Mouse (Mus musculus) testis, adult 2 months (tissue): ENCODE data around the gene Srxn1. TPM values are rescaled to one million over a fixed set of nuclear protein-coding genes. Genes with fewer than 3 reads are reported as not detected.

ENCODE experiments used
- H3K27ac ChIP-seq: fragments of 200-500 bp; 2 replicates; pipeline ENCODE4 v1.5.1; 2012; ENCODE audit warnings: low read depth, low read length; ENCODE audit not compliant: control insufficient read depth, insufficient read depth
- H3K27me3 ChIP-seq: fragments of 200-500 bp; 2 replicates; pipeline ENCODE4 v1.6.1; 2012; ENCODE audit warnings: mild to moderate bottlenecking, low read length, moderate library complexity; ENCODE audit not compliant: control insufficient read depth, insufficient read depth
- H3K36me3 ChIP-seq: fragments of 200-500 bp; 2 replicates; pipeline ENCODE4 v1.6.1; 2012; ENCODE audit warnings: mild to moderate bottlenecking, low read length; ENCODE audit not compliant: control insufficient read depth, insufficient read depth
- H3K4me1 ChIP-seq: fragments of 200-500 bp; 2 replicates; pipeline ENCODE4 v1.6.1; 2012; ENCODE audit warnings: low read length; ENCODE audit not compliant: control insufficient read depth, insufficient read depth
- H3K4me3 ChIP-seq: fragments of 200-500 bp; 2 replicates; pipeline ENCODE4 v1.5.1; 2012; ENCODE audit warnings: low read depth, mild to moderate bottlenecking, low read length, moderate library complexity, mixed read lengths; ENCODE audit not compliant: control insufficient read depth
- CTCF ChIP-seq: fragments of 200-500 bp; IDR thresholded peaks from 2 replicates; pipeline ENCODE4 v1.5.1; 2012; ENCODE audit warnings: low read depth, mild to moderate bottlenecking, inconsistent platforms, low read length, moderate library complexity; ENCODE audit not compliant: control insufficient read depth, insufficient read depth, insufficient replicate concordance
- POLR2A ChIP-seq: fragments of 200-500 bp; IDR thresholded peaks from 2 replicates; pipeline ENCODE4 v1.6.1; 2012; ENCODE audit warnings: low read depth, mild to moderate bottlenecking, inconsistent platforms, low read length, moderate library complexity; ENCODE audit not compliant: control insufficient read depth
- polyA plus RNA-seq: library from polyadenylated mRNA; depleted of rRNA; stranded (reverse); fragments of >200 nt; gene quantifications from 2 replicates; pipeline ENCODE4 v1.2.3, GENCODE M21; 2012; rRNA removed

Gene Srxn1
- polyA plus RNA-seq, 1 experiment, result 131 TPM

GRCm38 (mm10) chr2:152149891-152150290 lies 44.6 kb downstream of the Srxn1 start:
- Histone ChIP-seq H3K27me3 (no peaks in the 10 kb centered on the region), H3K4me3 (no peak overlapping the region), H3K27ac (no peak overlapping the region), H3K4me1 (no peaks in the 10 kb centered on the region), H3K36me3 (no peaks in the 10 kb centered on the region)
- TF ChIP-seq POLR2A, result no peak
- no peak for TF ChIP-seq CTCF

GRCm38 (mm10) chr2:152150373-152150772 lies 45.1 kb downstream of the Srxn1 start:
- no peaks in the 10 kb centered on the region for H3K27me3 ChIP-seq
- TF ChIP-seq CTCF (no peak), POLR2A (no peak)
- H3K27ac ChIP-seq, result no peak overlapping the region
- no peaks in the 10 kb centered on the region for H3K36me3 ChIP-seq
- H3K4me1 ChIP-seq, result no peaks in the 10 kb centered on the region
- H3K4me3 ChIP-seq, result no peak overlapping the region

GRCm38 (mm10) chr2:152153361-152153760 lies 48.0 kb downstream of the Srxn1 start:
- no peak overlapping the region for H3K27ac ChIP-seq
- H3K4me3 ChIP-seq, result no peak overlapping the region

GRCm38 (mm10) chr2:152155414-152156208 lies 50.3 kb downstream of the Srxn1 start:
- no peaks in the 10 kb centered on the region for H3K27me3 ChIP-seq
- H3K4me1 ChIP-seq, result no peaks in the 10 kb centered on the region
- no peak overlapping the region for H3K27ac ChIP-seq
- TF ChIP-seq POLR2A (no peak), CTCF (no peak)
- no peak overlapping the region for H3K4me3 ChIP-seq
- no peaks in the 10 kb centered on the region for H3K36me3 ChIP-seq

More at GRCm38 (mm10) chr2:152153361-152153760, 48.0 kb downstream of the Srxn1 start:
- no peaks in the 10 kb centered on the region for H3K27me3 ChIP-seq
- H3K36me3 ChIP-seq, result no peaks in the 10 kb centered on the region
- TF ChIP-seq POLR2A (no peak), CTCF (no peak)
- H3K4me1 ChIP-seq, result no peaks in the 10 kb centered on the region

- no peaks in the 10 kb centered on the region for H3K27me3 ChIP-seq
- no peaks in the 10 kb centered on the region for H3K36me3 ChIP-seq
- no peaks in the 10 kb centered on the region for H3K4me1 ChIP-seq
- no peak overlapping the region for H3K27ac ChIP-seq
- TF ChIP-seq POLR2A (no peak), CTCF (no peak)
- no peak overlapping the region for H3K4me3 ChIP-seq
Measured at GRCm38 (mm10) chr2:152156471-152156870, 51.2 kb downstream of the Srxn1 start.

- Histone ChIP-seq H3K4me1 (no peaks in the 10 kb centered on the region), H3K4me3 (no peak overlapping the region), H3K36me3 (no peaks in the 10 kb centered on the region), H3K27ac (no peak overlapping the region), H3K27me3 (no peaks in the 10 kb centered on the region)
- TF ChIP-seq CTCF (no peak), POLR2A (no peak)
Measured at GRCm38 (mm10) chr2:152159487-152159886, 54.2 kb downstream of the Srxn1 start.

Other genes starting within 250 kb of the Srxn1 start
- gene Angpt4, start 194.3 kb upstream of the Srxn1 start, polyA plus RNA-seq, result 2.2 and 2.5 TPM in 2 replicates
- 175 and 190 TPM in 2 replicates for gene Fam110a, start 125.3 kb upstream of the Srxn1 start, polyA plus RNA-seq
- gene Slc52a3, start 109.0 kb upstream of the Srxn1 start, polyA plus RNA-seq, result 37.6 and 52.4 TPM in 2 replicates
- 0.19 and 0.21 TPM in 2 replicates for gene Scrt2, start 24.0 kb upstream of the Srxn1 start, polyA plus RNA-seq
- gene Tcf15, start 38.0 kb downstream of the Srxn1 start, polyA plus RNA-seq, result 0.53 and 0.96 TPM in 2 replicates
- 7.2 and 10.3 TPM in 2 replicates for gene Csnk2a1, start 121.3 kb downstream of the Srxn1 start, polyA plus RNA-seq
- gene Tbc1d20, start 188.3 kb downstream of the Srxn1 start, polyA plus RNA-seq, result 236 and 271 TPM in 2 replicates
- 72.2 and 76.2 TPM in 2 replicates for gene Rbck1, start 227.1 kb downstream of the Srxn1 start, polyA plus RNA-seq
- gene Trib3, start 238.5 kb downstream of the Srxn1 start, polyA plus RNA-seq, result 0.16 and 0.26 TPM in 2 replicates